Mouse (Mus musculus) embryonic facial prominence, embryonic 12.5 days (tissue): ENCODE results near the gene Obscn. TPM values are rescaled to one million over a fixed set of nuclear protein-coding genes. Genes with fewer than 3 reads are reported as not detected.
A peak's percentile ranks its signal among the peaks of the same experiment; 100 is the strongest.

ENCODE experiments used
- ATAC-seq: fragments of 200-750 bp; cut with Nextera tagmentation; 2 replicates; pipeline ENCODE4 v1.8.0; 2017; ENCODE audit not compliant: insufficient number of reproducible peaks, insufficient read depth, low FRiP score, low TSS enrichment
- H3K27ac ChIP-seq: fragments of 300-500 bp; sonication (generic); 2 replicates; pipeline ENCODE4 v1.5.1; 2016; ENCODE audit warnings: mild to moderate bottlenecking
- H3K27me3 ChIP-seq: fragments of 300-500 bp; sonication (generic); 2 replicates; pipeline ENCODE4 v1.6.1; 2016; ENCODE audit warnings: mild to moderate bottlenecking, moderate library complexity
- H3K36me3 ChIP-seq: fragments of 300-500 bp; sonication (generic); 2 replicates; pipeline ENCODE4 v1.6.1; 2016; ENCODE audit warnings: mild to moderate bottlenecking
- H3K4me1 ChIP-seq: fragments of 300-500 bp; sonication (generic); 2 replicates; pipeline ENCODE4 v1.6.1; 2016
- H3K4me2 ChIP-seq: fragments of 300-500 bp; sonication (generic); replicated peaks from 2 replicates; pipeline ENCODE4 v1.6.1; 2016; ENCODE audit warnings: mild to moderate bottlenecking, moderate library complexity
- H3K4me3 ChIP-seq: fragments of 300-500 bp; sonication (generic); 2 replicates; pipeline ENCODE4 v1.5.1; 2016; ENCODE audit warnings: mild to moderate bottlenecking
- H3K9ac ChIP-seq: fragments of 300-500 bp; sonication (generic); 2 replicates; pipeline ENCODE4 v1.6.1; 2016; ENCODE audit warnings: mild to moderate bottlenecking, moderate library complexity
- H3K9me3 ChIP-seq: fragments of 300-500 bp; sonication (generic); 2 replicates; pipeline ENCODE4 v1.6.1; 2016; ENCODE audit warnings: mild to moderate bottlenecking, moderate library complexity
- WGBS: fragments of 180-500 bp; shearing (Covaris S2); methylation state at CpG from one replicate; pipeline ENCODE4 v1.1.7; 2016; 5-methylcytosine and 5-hydroxymethylcytosine counted together
- polyA plus RNA-seq: library from polyadenylated mRNA; unstranded; fragments of >200 nt; fragmentation: Nextera tagmentation; extraction: Ambion mirVana; gene quantifications from 2 replicates; pipeline ENCODE4 v1.2.1, GENCODE M21; 2016

Obscn gene
- polyA plus RNA-seq, 1 experiment from 2014 or later = 0.28 TPM

- Histone ChIP-seq H3K4me2 (no peak overlapping the region), H3K27me3 (peaks cover 10% of the 10 kb centered on the region), H3K9ac (no peak overlapping the region), H3K27ac (no peak overlapping the region), H3K4me3 (no peak overlapping the region), H3K9me3 (no peaks in the 10 kb centered on the region), H3K4me1 (peaks cover 3% of the 10 kb centered on the region; the same call in 1 of the 2 replicates), H3K36me3 (peaks cover 19% of the 10 kb centered on the region; the same call in 1 of the 2 replicates)
- WGBS = 100% methylated on average over 1 of the region's 1 CpGs
- no peak for ATAC-seq
Measured at GRCm38 (mm10) chr11:58967346-58967745, 168.9 kb downstream of the Obscn start.

GRCm38 (mm10) chr11:58965001-58965760, 171.0 kb downstream of the Obscn start:
- Histone ChIP-seq H3K9ac (no peak overlapping the region), H3K9me3 (no peaks in the 10 kb centered on the region; the same call in 1 of the 2 replicates), H3K4me2 (no peak overlapping the region), H3K4me3 (no peak overlapping the region), H3K36me3 (peaks cover 13% of the 10 kb centered on the region; the same call in 1 of the 2 replicates), H3K27me3 (peaks cover 18% of the 10 kb centered on the region), H3K4me1 (peaks cover 3% of the 10 kb centered on the region; the same call in 1 of the 2 replicates), H3K27ac (no peak overlapping the region)
- WGBS = 46% methylated on average over 12 of the region's 12 CpGs
- ATAC-seq = no peak

- 87% methylated on average over 7 of the region's 7 CpGs for WGBS
- peaks cover 18% of the 10 kb centered on the region for H3K27me3 ChIP-seq
Measured at GRCm38 (mm10) chr11:58964216-58964615, 172.0 kb downstream of the Obscn start.

GRCm38 (mm10) chr11:58963543-58963942, 172.7 kb downstream of the Obscn start:
- no peak for ATAC-seq
- Histone ChIP-seq H3K4me2 (no peak overlapping the region), H3K4me3 (no peak overlapping the region), H3K27me3 (peaks cover 18% of the 10 kb centered on the region), H3K36me3 (peaks cover 4% of the 10 kb centered on the region; the same call in 1 of the 2 replicates), H3K4me1 (peaks cover 10% of the 10 kb centered on the region; the same call in 1 of the 2 replicates), H3K9ac (no peak overlapping the region), H3K9me3 (no peaks in the 10 kb centered on the region; the same call in 1 of the 2 replicates), H3K27ac (no peak overlapping the region)
- WGBS = 39% methylated on average over 17 of the region's 17 CpGs

More at GRCm38 (mm10) chr11:58964216-58964615, 172.0 kb downstream of the Obscn start:
- no peak overlapping the region for H3K4me2 ChIP-seq
- peaks cover 10% of the 10 kb centered on the region; the same call in 1 of the 2 replicates for H3K4me1 ChIP-seq
- no peak overlapping the region for H3K9ac ChIP-seq
- H3K9me3 ChIP-seq = no peaks in the 10 kb centered on the region; the same call in 1 of the 2 replicates
- no peak overlapping the region for H3K27ac ChIP-seq
- no peak for ATAC-seq
- no peak overlapping the region for H3K4me3 ChIP-seq
- H3K36me3 ChIP-seq = peaks cover 6% of the 10 kb centered on the region; the same call in 1 of the 2 replicates

GRCm38 (mm10) chr11:58961364-58962177, 174.6 kb downstream of the Obscn start:
- ATAC-seq = no peak
- no peak overlapping the region for H3K9ac ChIP-seq
- H3K27ac ChIP-seq = no peak overlapping the region
- H3K27me3 ChIP-seq = peaks cover 18% of the 10 kb centered on the region
- peaks cover 19% of the 10 kb centered on the region for H3K4me1 ChIP-seq
- no peaks in the 10 kb centered on the region; the same call in 1 of the 2 replicates for H3K9me3 ChIP-seq
- no peak overlapping the region for H3K4me3 ChIP-seq
- H3K4me2 ChIP-seq = no peak overlapping the region
- WGBS = 63% methylated on average over 50 of the region's 50 CpGs
- H3K36me3 ChIP-seq = peaks cover 8% of the 10 kb centered on the region; the same call in 1 of the 2 replicates

- Histone ChIP-seq H3K27me3 (peaks cover 18% of the 10 kb centered on the region), H3K36me3 (peaks cover 8% of the 10 kb centered on the region; the same call in 1 of the 2 replicates), H3K4me1 (peaks cover 25% of the 10 kb centered on the region), H3K9me3 (no peaks in the 10 kb centered on the region; the same call in 1 of the 2 replicates), H3K4me2 (peak overlapping the region; percentile 82), H3K27ac (no peak overlapping the region), H3K9ac (peak overlapping the region; percentile 40; the same call in 1 of the 2 replicates), H3K4me3 (peak overlapping the region; percentile 42)
- 0 out of 2 replicates have a peak, but pooled peaks have one; percentile 55 for ATAC-seq
- WGBS = 2% methylated on average over 40 of the region's 40 CpGs
Measured at GRCm38 (mm10) chr11:58959921-58960465, 176.2 kb downstream of the Obscn start.

GRCm38 (mm10) chr11:58959186-58959825, 176.9 kb downstream of the Obscn start:
- no peak for ATAC-seq
- WGBS = 36% methylated on average over 15 of the region's 15 CpGs
- Histone ChIP-seq H3K9me3 (no peaks in the 10 kb centered on the region; the same call in 1 of the 2 replicates), H3K4me1 (peaks cover 25% of the 10 kb centered on the region), H3K9ac (no peak overlapping the region), H3K27ac (no peak overlapping the region), H3K4me2 (peak overlapping the region; percentile 82), H3K36me3 (peaks cover 8% of the 10 kb centered on the region; the same call in 1 of the 2 replicates), H3K27me3 (peaks cover 18% of the 10 kb centered on the region), H3K4me3 (peak overlapping the region; percentile 42)

- peaks cover 13% of the 10 kb centered on the region for H3K27me3 ChIP-seq
Measured at GRCm38 (mm10) chr11:58958536-58958935, 177.7 kb downstream of the Obscn start.

GRCm38 (mm10) chr11:58957226-58957914, 178.8 kb downstream of the Obscn start:
- H3K36me3 ChIP-seq = peaks cover 8% of the 10 kb centered on the region; the same call in 1 of the 2 replicates
- no peak overlapping the region for H3K27ac ChIP-seq
- H3K4me3 ChIP-seq = 0 out of 2 replicates have a peak overlapping the region, but pooled peaks have one; percentile 7
- H3K27me3 ChIP-seq = 0 out of 2 replicates have a peak, but pooled peaks cover 8% of the 10 kb centered on the region
- 88% methylated on average over 5 of the region's 5 CpGs for whole genome bisulfite sequencing
- peak overlapping the region; percentile 90; the same call in 1 of the 2 replicates for H3K9ac ChIP-seq
- H3K4me1 ChIP-seq = peaks cover 31% of the 10 kb centered on the region
- ATAC-seq = no peak
- peak overlapping the region; percentile 66 for H3K4me2 ChIP-seq
- H3K9me3 ChIP-seq = no peaks in the 10 kb centered on the region; the same call in 1 of the 2 replicates

More at GRCm38 (mm10) chr11:58958536-58958935, 177.7 kb downstream of the Obscn start:
- no peak for ATAC-seq
- H3K9ac ChIP-seq = no peak overlapping the region
- peaks cover 27% of the 10 kb centered on the region for H3K4me1 ChIP-seq
- H3K27ac ChIP-seq = no peak overlapping the region
- no peak overlapping the region for H3K4me3 ChIP-seq
- WGBS = 86% methylated on average over 6 of the region's 6 CpGs
- no peaks in the 10 kb centered on the region; the same call in 1 of the 2 replicates for H3K9me3 ChIP-seq
- H3K36me3 ChIP-seq = peaks cover 8% of the 10 kb centered on the region; the same call in 1 of the 2 replicates
- H3K4me2 ChIP-seq = no peak overlapping the region

- no peak for ATAC-seq
- H3K9me3 ChIP-seq = no peaks in the 10 kb centered on the region
Measured at GRCm38 (mm10) chr11:58955868-58956257, 180.3 kb downstream of the Obscn start.

More at GRCm38 (mm10) chr11:58955868-58956257, 180.3 kb downstream of the Obscn start:
- Histone ChIP-seq H3K9ac (peak overlapping the region; percentile 90), H3K4me3 (peak overlapping the region; percentile 89), H3K27me3 (peaks cover 5% of the 10 kb centered on the region; the same call in 1 of the 2 replicates), H3K4me1 (peaks cover 31% of the 10 kb centered on the region), H3K36me3 (peaks cover 8% of the 10 kb centered on the region; the same call in 1 of the 2 replicates), H3K4me2 (peak overlapping the region; percentile 66), H3K27ac (peak overlapping the region; percentile 98; the same call in 1 of the 2 replicates)
- WGBS = 30% methylated on average over 8 of the region's 8 CpGs
